Mouse (Mus musculus) CD8-positive naive resting alpha-beta T cell, adult 2 months (primary cell): ENCODE measurements at regions not wholly inside any gene's neighbourhood (a gene's known extent, or its start where the extent isn't known, plus 50 kb on each side); places are given as distances from the start of the nearest gene placed in this dataset.

Experiments used
- DNase-seq, 2 experiments: peaks; one replicate each; pipeline ENCODE4 v3.0.0; 2022; ENCODE audit warnings: low read depth in 2 of 2, low spot score in 2 of 2

GRCm38 (mm10) chr6:111882557-111882956 is 391.0 kb upstream of the Lmcd1 start:
- no peak for DNase-seq

- no peak for DNase-seq
These were observed 389.6 kb upstream of the Lmcd1 start for GRCm38 (mm10) chr6:111883946-111884345.

- DNase-seq = no peak
These were observed 361.6 kb upstream of the Lmcd1 start for GRCm38 (mm10) chr6:111911997-111912396.

GRCm38 (mm10) chr6:111913771-111914405 is 359.7 kb upstream of the Lmcd1 start:
- no peak for DNase-seq

- no peak for DNase-seq
These were observed 356.3 kb upstream of the Lmcd1 start for GRCm38 (mm10) chr6:111917248-111917721.

GRCm38 (mm10) chr6:111917868-111918597 is 355.5 kb upstream of the Lmcd1 start:
- no peak for DNase-seq

GRCm38 (mm10) chr6:111932596-111932995 is 341.0 kb upstream of the Lmcd1 start:
- DNase-seq = no peak

GRCm38 (mm10) chr6:111954401-111954800 is 319.2 kb upstream of the Lmcd1 start:
- DNase-seq = no peak

GRCm38 (mm10) chr6:111965766-111966165 is 307.8 kb upstream of the Lmcd1 start:
- DNase-seq = no peak

- no peak for DNase-seq
These were observed 288.1 kb upstream of the Lmcd1 start for GRCm38 (mm10) chr6:111985452-111985851.

- DNase-seq = no peak
These were observed 277.7 kb upstream of the Lmcd1 start for GRCm38 (mm10) chr6:111995823-111996222.

GRCm38 (mm10) chr6:112003784-112004471 is 269.6 kb upstream of the Lmcd1 start:
- DNase-seq = no peak

- DNase-seq = no peak
These were observed 247.0 kb upstream of the Lmcd1 start for GRCm38 (mm10) chr6:112026261-112027205.

GRCm38 (mm10) chr6:112050548-112051184 is 222.9 kb upstream of the Lmcd1 start:
- DNase-seq = no peak

- no peak for DNase-seq
These were observed 221.4 kb upstream of the Lmcd1 start for GRCm38 (mm10) chr6:112052193-112052592.

GRCm38 (mm10) chr6:112057895-112058294 is 215.7 kb upstream of the Lmcd1 start:
- DNase-seq = no peak

- DNase-seq = no peak
These were observed 210.6 kb upstream of the Lmcd1 start for GRCm38 (mm10) chr6:112062956-112063355.

GRCm38 (mm10) chr6:112090597-112090996 is 183.0 kb upstream of the Lmcd1 start:
- DNase-seq = no peak

- DNase-seq = no peak
These were observed 182.3 kb upstream of the Lmcd1 start for GRCm38 (mm10) chr6:112091125-112091763.

- DNase-seq = no peak
These were observed 180.3 kb upstream of the Lmcd1 start for GRCm38 (mm10) chr6:112093300-112093699.
